Mouse (Mus musculus): ENCODE data around the gene Usp4. TPM values are rescaled to one million over a fixed set of nuclear protein-coding genes. Genes with fewer than 3 reads are reported as not detected.

The Usp4 gene
- polyA plus RNA-seq, 1 experiment from 2014 or later, result 114 TPM

DNA sequence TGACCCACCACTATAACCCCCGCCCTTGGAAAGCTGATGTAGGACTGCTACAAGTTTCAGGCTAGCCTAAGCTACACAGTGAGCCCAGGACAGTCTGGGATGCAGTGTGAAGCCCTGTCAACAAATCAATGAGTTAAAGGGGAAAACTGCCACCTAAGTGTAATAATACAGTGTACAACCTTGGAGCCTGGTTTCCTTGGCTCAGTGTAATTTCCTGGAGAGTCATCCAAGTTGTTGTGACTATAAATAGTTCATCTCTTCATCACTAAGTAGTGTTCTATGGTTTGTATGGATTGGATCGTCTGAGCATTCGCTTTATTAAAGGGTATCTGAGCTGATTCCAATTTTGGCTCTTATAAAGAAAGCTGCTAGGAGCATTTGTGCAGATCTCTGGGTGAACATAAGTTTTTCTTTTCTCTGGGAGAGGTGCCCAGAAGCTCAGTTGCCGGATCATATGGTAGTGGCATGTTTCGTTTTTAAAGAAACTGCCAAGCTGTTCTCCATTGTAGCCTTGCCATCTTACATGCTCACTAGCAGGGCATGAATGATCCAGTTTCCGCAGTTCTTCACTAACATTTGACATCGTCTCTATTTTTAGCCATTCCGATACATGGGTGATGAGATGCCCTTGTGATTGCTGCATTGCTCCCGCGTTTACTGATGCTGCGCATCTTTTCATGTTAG is 93.7 kb downstream of the Usp4 start:
- Histone ChIP-seq H3K27ac (no peak overlapping the region), H3K9me3 (no peaks in the 10 kb centered on the region), H3K27me3 (ENCODE audit: insufficient read depth, poor library complexity, severe bottlenecking) (no peaks in the 10 kb centered on the region), H3K4me3 (no peak overlapping the region), H3K36me3 (no peaks in the 10 kb centered on the region), H3K4me1 (peaks cover 20% of the 10 kb centered on the region; the same call in 1 of the 2 replicates)
- DNase-seq (ENCODE audit: low spot score), result no peak
- 75% methylated on average over 11 of the region's 11 CpGs for WGBS

Other genes with a start within 250 kb of the Usp4 start
- 1.3 and 1.4 TPM in 2 replicates for gene Bsn, start 157.5 kb upstream of the Usp4 start, polyA plus RNA-seq (2016; fragmentation: Nextera tagmentation; extraction: Ambion mirVana)
- 128 and 197 TPM in 2 replicates for gene Dag1, start 83.9 kb upstream of the Usp4 start, polyA plus RNA-seq (2016; fragmentation: Nextera tagmentation; extraction: Ambion mirVana)
- gene Nicn1, start 57.4 kb upstream of the Usp4 start, polyA plus RNA-seq (2016; fragmentation: Nextera tagmentation; extraction: Ambion mirVana), result 21.4 and 24.2 TPM in 2 replicates
- 15.3 and 16.1 TPM in 2 replicates for gene Amt, start 51.0 kb upstream of the Usp4 start, polyA plus RNA-seq (2016; fragmentation: Nextera tagmentation; extraction: Ambion mirVana)
- 277 and 285 TPM in 2 replicates for gene Rhoa, start 41.7 kb upstream of the Usp4 start, polyA plus RNA-seq (2016; fragmentation: Nextera tagmentation; extraction: Ambion mirVana)
- 28.2 and 30.3 TPM in 2 replicates for gene Tcta, start 41.7 kb upstream of the Usp4 start, polyA plus RNA-seq (2016; fragmentation: Nextera tagmentation; extraction: Ambion mirVana)
- 1,031 and 1,079 TPM in 2 replicates for gene Gpx1, start 8.9 kb upstream of the Usp4 start, polyA plus RNA-seq (2016; fragmentation: Nextera tagmentation; extraction: Ambion mirVana)
- gene 1700102P08Rik, start 45.0 kb downstream of the Usp4 start, polyA plus RNA-seq (2016; fragmentation: Nextera tagmentation; extraction: Ambion mirVana), result 0.34 TPM in 2 replicates
- gene Ccdc36, start 80.6 kb downstream of the Usp4 start, polyA plus RNA-seq (2016; fragmentation: Nextera tagmentation; extraction: Ambion mirVana), result 1.1 and 1.5 TPM in 2 replicates
- not detected in 2 replicates for gene BC048562, start 88.6 kb downstream of the Usp4 start, polyA plus RNA-seq (2016; fragmentation: Nextera tagmentation; extraction: Ambion mirVana)
- gene Ccdc71, start 112.7 kb downstream of the Usp4 start, polyA plus RNA-seq (2016; fragmentation: Nextera tagmentation; extraction: Ambion mirVana), result 46.6 and 61.1 TPM in 2 replicates
- gene Klhdc8b, start 113.7 kb downstream of the Usp4 start, polyA plus RNA-seq (2016; fragmentation: Nextera tagmentation; extraction: Ambion mirVana), result 86.8 and 106 TPM in 2 replicates
- gene Lamb2, start 131.9 kb downstream of the Usp4 start, polyA plus RNA-seq (2016; fragmentation: Nextera tagmentation; extraction: Ambion mirVana), result 46.3 and 57.4 TPM in 2 replicates
- 78.6 and 84.1 TPM in 2 replicates for gene Usp19, start 142.7 kb downstream of the Usp4 start, polyA plus RNA-seq (2016; fragmentation: Nextera tagmentation; extraction: Ambion mirVana)
- 83.2 and 95.8 TPM in 2 replicates for gene Qars, start 159.9 kb downstream of the Usp4 start, polyA plus RNA-seq (2016; fragmentation: Nextera tagmentation; extraction: Ambion mirVana)
- gene Qrich1, start 169.0 kb downstream of the Usp4 start, polyA plus RNA-seq (2016; fragmentation: Nextera tagmentation; extraction: Ambion mirVana), result 117 and 129 TPM in 2 replicates
- gene Impdh2, start 212.4 kb downstream of the Usp4 start, polyA plus RNA-seq (2016; fragmentation: Nextera tagmentation; extraction: Ambion mirVana), result 155 and 194 TPM in 2 replicates
- 50.5 and 58.6 TPM in 2 replicates for gene Ndufaf3, start 219.6 kb downstream of the Usp4 start, polyA plus RNA-seq (2016; fragmentation: Nextera tagmentation; extraction: Ambion mirVana)
- 106 and 122 TPM in 2 replicates for gene Dalrd3, start 222.0 kb downstream of the Usp4 start, polyA plus RNA-seq (2016; fragmentation: Nextera tagmentation; extraction: Ambion mirVana)
- gene Wdr6, start 230.9 kb downstream of the Usp4 start, polyA plus RNA-seq (2016; fragmentation: Nextera tagmentation; extraction: Ambion mirVana), result 99.6 and 105 TPM in 2 replicates
- 13.2 and 20.6 TPM in 2 replicates for gene P4htm, start 249.8 kb downstream of the Usp4 start, polyA plus RNA-seq (2016; fragmentation: Nextera tagmentation; extraction: Ambion mirVana)